Mouse (Mus musculus) common myeloid progenitor, adult 5-6 weeks (primary cell): ENCODE data around the gene Sardh. TPM values are rescaled to one million over a fixed set of nuclear protein-coding genes. Genes with fewer than 3 reads are reported as not detected.

Experiments
- ATAC-seq: replicated peaks from 2 replicates; pipeline ENCODE4 v1.8.0; 2016; ENCODE audit warnings: low read depth, mild to moderate bottlenecking, moderate TSS enrichment, inconsistent platforms; ENCODE audit not compliant: poor library complexity, severe bottlenecking
- total RNA-seq: library from RNA; stranded (forward); fragments of 200-1000, 187-1606 nt; gene quantifications from 2 replicates; pipeline ENCODE4 v1.2.3, GENCODE M21; 2017

Gene Sardh
- total RNA-seq, 1 experiment from 2014 or later, result 1.1 TPM

DNA sequence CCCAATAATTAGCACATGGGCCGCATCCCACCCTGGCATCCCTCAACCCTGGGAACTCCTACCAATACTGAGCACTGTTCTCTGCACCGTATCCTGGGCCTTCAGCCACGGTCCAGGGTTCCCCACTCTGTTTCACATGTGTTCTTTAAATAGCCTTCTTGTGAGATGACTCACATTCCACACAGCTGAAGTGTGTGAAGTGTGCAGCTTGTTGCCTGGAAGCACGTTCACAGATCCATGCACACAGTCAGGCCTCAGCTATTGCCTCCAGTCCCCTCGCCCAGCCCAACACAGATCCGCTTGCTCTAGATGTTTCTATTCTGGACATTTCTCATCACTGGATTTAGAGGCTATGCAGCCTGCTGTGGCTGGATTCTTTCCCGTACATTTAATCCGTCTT, 69.0 kb downstream of the Sardh start:
- ATAC-seq, result no peak

DNA sequence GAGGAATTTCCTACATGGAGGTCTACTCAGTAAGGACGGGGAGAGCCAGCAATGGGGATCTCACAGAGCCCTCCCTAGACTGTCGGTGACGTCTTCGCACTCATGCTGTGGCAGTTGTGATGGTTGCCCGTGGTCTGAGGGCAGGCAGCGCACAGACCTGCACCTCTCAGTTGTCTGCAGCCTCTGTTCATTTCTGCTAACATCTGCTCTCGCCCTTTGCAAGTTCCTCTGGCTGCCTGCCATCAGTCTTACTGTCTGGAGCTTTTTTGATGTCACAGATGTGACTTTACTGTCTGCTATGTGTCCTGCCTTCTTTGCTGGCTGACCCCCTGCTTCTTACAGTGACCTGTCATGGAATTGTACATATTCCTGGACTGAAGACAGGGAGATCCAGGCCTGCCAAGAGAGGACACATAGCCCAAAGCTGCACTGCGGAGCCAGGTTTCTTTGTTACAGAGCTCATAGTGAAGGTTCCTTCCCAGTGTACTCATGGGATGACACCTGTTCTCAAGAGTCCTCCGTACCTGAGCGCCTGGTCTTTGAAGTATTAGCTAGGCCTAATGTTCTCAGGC, 72.4 kb downstream of the Sardh start:
- no peak for ATAC-seq

DNA sequence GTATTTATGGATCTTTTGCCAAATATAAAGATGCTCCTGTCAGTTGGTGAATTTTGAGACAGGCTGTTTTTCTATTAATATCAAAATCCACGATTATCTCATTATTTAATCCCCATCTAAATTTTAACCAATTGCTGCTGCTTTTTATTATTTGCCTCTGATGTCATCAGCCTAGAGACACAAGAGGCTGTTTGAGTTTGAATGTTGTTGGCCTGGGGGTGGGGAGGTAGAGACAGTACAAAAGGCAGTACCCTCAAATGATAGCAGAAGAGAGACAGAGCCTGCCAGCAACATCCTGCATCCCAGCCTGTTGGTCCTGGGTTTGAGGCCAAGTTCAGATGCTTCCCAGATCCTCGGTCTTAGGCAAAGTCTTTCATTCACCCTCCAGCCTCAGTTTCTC, 73.9 kb downstream of the Sardh start:
- no peak for ATAC-seq

DNA sequence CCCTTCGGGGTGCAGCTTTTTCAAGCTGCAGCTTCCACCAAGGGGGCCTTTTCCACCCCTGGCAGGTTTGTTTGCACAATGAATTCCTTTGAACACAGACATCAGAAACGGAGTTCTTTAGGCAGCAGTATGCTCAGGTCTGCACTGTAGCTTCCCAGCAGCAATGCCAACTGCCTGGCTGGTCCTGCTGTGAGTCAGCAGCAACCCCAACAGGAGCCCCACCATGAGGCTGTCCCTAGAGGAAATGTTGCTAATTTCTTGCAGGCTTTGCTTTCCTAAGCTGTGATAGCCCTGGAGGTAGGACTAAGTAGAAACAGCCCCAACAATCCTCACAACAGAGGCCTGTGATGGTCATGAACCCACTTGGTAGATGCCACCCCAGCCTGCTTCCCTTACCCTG, 81.1 kb downstream of the Sardh start:
- ATAC-seq, result no peak

DNA sequence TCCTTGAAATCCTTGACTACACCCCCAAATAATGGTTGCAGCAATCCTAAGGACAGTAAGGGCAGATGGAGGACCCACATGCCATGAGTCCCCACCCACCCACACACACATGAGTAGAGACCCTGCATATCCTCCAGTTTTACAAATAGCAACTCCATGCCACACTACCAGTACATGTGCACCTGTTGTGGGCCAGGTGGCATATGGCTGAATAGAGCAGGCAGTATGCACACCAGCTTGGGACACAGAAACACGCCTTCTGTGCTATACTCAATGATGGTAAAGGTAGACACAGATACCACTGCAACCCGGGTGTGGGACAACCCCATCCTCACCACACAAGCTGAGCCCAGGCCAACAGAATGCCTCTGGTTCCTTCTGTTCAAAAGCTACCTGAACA, 82.1 kb downstream of the Sardh start:
- no peak for ATAC-seq

DNA sequence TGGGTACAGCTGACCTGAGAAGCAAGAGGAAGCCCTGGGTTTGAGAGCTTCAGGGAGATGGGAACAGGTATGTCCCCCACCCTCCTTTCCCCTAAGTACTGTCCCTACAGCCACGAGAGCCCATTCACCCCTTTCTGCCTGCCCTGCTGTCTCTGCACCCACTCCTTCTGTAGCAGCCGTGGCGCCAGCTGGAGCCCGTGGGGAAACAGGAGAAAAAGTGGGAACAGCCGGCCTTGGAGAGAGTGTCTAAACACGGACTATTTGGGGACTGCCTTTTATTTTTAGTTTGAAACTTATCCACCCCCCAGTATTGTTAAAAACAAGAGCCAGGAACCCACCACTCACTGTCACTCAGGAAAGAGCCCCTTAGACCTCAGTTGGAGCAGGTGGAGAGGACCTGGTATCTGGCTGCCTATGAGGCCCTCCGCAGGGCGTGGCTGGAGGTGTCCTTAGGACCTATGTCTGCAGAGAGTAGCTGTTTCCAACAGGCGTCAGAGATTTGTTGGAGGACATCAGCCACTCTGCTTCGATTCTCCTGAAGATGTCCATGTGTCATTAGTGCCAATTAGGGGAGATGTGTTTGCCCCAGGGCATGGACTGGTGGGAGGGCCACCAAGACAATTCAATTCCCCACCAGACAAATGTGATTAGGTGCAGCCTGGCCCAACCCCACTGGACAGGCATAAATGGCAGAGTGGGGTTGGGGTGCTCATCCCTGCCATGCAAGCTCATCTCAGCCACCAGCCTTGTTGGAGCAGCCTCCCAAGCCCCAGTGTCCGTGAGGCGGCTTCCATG, 83.1 kb downstream of the Sardh start, which contains the start of gene Dbh:
Gene Dbh, plus strand, starts transcription at position 438 of the 795 bp plus-strand sequence.
- ATAC-seq, result no peak

DNA sequence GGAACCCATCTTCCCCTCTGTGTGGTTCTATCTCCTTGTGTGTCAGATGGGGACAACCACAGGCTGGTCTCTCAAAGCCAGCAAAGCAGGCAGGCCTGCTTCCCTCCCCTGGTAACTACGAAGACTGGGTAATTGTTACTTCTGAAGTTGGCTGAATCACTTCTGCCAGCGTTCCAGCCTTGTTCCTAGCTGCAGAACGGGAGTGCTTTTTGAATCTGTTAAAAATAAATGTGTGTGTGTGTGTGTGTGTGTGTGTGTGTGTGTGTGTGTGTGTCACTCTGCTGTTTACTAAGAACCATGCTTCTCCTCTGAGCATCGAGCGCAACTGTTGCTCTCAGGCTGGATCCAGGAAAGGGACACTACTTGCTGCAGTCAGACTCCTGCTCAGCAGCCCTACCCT, 84.3 kb downstream of the Sardh start:
- no peak for ATAC-seq

DNA sequence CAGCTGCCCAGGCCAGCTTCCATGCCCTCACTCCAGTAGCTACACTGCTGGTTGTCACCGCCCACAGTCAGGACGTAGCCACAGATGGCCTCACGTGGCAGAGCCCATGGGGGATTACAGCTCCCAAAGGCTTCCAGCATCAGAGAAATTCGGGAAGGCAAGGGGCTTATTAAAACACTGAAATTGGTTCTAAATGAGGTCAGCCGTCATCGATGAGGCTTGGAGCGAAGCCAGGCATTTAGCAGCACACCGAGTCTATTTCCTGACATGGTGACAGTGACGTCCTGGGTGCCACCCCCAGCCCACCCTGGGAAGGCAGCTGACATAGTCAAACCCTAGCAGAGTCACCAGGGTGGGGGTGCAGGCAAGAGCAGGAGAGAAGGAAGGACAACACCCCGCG, 85.5 kb downstream of the Sardh start:
- no peak for ATAC-seq

DNA sequence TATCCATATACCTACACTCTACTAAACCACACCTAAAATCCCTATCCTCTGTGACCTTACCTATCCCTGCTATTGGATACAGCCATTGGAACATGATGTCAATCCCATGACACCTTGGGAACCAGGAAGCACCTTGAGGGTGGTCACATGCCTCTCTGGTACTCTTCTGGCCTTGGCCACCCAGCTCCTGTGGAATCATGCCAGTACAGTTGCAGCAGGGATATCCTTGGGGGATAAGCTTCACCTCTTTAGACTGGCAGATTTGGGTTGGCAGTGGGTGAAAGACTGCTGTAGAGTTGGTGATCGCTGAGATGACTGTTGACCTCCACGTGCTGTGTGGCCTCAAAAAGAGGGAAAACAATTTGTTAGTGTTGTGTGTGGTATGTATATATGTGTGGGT, 86.6 kb downstream of the Sardh start:
- no peak for ATAC-seq

DNA sequence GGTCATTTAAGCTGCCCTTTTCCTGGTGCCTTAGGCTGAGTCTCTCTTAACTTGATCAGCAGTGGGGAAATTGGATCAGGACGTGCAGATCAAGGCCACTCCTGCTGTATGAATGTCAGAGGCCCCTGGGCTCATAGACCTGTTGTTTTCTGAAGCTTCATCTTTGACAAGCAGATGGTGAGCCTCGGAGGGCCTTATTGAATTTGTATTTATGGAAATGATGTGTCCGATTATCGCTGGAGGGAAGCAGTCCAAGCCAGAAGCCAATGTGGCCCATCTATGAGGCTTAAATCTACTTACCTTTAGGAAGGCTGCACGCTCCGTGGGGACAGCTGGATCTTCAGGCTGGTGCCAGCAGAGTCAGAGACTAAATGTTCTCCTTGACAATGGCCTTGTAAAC, 91.5 kb downstream of the Sardh start:
- no peak for ATAC-seq

DNA sequence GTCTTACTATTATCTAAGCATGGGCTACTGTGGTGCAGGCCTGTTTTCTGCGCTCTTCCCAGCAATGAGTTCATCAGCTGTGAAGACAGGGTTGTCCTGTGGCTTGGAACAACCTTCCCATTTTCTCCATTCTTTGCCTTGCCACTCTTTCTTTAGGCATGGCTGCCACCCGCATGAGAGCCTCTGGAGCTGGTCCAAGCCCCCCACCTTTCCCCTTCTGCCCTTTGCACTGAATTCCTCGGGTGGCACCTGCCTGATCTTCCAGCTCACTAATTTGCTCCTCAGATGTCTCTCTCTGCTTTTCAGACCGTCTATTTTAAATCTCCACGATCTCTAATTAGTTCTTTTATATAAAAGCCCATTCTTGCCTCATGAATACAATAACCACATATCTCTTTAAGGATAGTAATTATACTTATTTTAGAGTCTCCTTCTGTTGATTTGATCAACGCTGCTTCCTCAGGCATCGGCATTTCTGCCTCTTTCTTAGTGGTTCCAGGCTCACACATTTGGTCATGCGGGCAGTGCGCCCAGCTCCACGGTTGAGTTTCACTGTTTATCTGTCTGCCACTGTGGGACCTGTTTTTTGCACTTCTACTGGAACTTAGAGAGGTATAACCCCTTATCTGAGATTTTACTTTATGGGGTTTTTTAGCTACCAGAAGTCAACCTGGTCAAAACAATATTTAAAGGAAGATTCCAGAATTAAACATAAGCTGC, 93.5 kb downstream of the Sardh start:
- ATAC-seq, result no peak

DNA sequence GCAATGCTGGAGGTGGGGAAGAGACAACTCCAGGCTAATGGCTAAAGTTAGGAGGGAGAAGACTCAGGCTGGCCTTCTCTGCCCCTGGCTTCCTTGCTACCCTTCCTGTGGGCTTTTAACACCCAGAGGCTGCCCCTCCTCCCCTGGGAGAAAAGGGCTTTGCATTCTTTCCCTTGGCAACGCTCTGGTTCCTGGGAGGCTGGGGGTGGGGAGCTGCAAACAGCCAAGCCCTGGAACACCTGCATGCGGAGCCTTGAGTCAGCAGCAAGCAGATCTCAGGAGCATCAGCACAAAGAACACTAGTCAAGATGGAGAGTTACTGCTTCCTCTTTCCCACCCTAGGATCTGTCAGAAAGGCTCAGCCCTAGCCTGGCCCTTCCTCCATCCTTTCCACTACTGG, 98.7 kb downstream of the Sardh start:
- no peak for ATAC-seq

DNA sequence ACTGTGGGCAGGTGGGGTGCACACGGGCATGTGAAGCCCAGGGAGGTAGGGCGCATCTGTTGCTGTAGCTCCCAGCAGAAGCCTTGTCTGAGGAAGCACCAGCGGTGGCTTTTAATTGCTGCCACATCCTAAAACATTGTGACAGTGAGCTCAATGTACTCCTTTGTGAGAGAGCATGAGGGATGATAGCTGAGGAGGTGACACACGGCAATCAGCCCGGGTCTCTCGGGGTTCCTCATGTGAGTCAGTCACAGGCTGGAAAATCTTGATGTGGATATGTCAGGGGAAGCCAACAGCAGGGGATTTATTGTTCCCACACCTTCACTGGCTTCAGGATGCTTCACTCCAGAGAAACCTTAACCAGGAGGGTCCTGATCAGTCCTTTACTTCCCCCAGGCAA, 101.3 kb downstream of the Sardh start:
- no peak for ATAC-seq

DNA sequence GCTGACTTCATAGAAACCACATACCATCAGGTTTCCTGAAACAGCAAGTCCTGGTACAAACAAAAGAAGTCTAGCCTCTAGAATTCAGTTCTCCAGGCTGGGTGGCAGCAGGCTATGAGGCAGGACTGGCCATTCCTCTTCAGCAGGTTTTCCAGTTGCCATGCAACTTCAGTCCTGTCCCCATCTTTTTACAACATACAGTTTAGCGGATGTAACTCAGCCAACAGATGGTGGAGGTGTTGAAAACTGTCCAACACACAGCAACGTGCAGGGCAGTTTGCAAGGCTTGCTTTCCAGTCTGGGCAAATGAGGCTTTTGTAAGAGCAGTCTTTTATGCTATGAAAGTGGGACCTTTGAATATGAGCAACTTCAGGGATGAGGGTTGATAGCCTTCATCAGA, 103.2 kb downstream of the Sardh start:
- no peak for ATAC-seq

DNA sequence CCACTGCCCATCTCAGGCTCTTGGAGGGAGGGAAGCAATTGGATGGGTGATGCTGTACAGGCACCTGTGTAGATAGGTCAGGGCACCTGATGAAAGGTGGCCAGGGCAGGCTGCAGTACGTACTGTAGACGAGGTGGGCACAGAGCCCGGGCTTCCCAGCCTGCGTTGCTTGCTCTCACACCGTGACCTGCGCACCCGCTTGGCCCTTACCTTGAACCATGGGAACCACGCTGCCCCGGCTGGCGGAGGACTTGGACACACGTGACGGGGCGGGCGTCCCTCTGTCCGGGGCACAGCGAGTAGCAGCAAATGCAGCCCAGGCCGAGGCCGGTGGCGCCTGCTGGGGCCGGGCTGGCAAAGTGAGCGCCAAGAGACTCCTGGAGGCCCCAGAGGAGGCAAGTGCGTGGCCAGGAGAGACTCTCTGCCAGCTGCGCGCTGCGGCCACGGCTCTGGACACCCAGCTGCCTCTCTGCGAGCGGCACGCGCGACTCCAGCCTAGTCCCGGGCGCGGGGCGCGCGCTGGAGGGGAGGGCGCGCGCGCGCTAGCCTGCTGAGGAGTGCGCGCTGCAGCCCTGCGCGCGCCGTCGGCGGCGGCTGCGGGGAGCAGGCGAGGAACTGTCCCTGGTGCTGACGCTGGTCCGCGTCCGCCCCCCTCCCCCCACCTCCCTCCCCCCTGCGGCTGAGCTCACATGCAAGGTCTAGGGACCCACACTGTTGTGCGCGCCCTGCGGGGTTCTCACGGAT, 106.0 kb downstream of the Sardh start, which contains the start of gene Fam163b:
Gene Fam163b, minus strand, starts transcription at position 542 of the 744 bp plus-strand sequence.
- peak; percentile 47; the same call in 1 of the 2 replicates for ATAC-seq

Other genes starting within 250 kb of the Sardh start
- 5.9 and 8.3 TPM in 2 replicates for gene Cacfd1, start 238.4 kb downstream of the Sardh start, total RNA-seq
- 2.5 and 5.7 TPM in 2 replicates for gene Slc2a6, start 220.3 kb downstream of the Sardh start, total RNA-seq
- not detected in 2 replicates for gene Mymk, start 176.2 kb downstream of the Sardh start, total RNA-seq
- not detected in 2 replicates for gene Adamtsl2, start 169.0 kb downstream of the Sardh start, total RNA-seq
- gene Fam163b, start 105.8 kb downstream of the Sardh start, total RNA-seq, result not detected in 2 replicates
- gene Dbh, start 83.1 kb downstream of the Sardh start, total RNA-seq, result not detected in 2 replicates
- gene Vav2, start 178.7 kb upstream of the Sardh start, total RNA-seq, result 8.2 and 11.6 TPM in 2 replicates
- gene Brd3os, start 194.0 kb upstream of the Sardh start, total RNA-seq, result 0.05 and 0.15 TPM in 2 replicates